In the genomic region with DNA sequence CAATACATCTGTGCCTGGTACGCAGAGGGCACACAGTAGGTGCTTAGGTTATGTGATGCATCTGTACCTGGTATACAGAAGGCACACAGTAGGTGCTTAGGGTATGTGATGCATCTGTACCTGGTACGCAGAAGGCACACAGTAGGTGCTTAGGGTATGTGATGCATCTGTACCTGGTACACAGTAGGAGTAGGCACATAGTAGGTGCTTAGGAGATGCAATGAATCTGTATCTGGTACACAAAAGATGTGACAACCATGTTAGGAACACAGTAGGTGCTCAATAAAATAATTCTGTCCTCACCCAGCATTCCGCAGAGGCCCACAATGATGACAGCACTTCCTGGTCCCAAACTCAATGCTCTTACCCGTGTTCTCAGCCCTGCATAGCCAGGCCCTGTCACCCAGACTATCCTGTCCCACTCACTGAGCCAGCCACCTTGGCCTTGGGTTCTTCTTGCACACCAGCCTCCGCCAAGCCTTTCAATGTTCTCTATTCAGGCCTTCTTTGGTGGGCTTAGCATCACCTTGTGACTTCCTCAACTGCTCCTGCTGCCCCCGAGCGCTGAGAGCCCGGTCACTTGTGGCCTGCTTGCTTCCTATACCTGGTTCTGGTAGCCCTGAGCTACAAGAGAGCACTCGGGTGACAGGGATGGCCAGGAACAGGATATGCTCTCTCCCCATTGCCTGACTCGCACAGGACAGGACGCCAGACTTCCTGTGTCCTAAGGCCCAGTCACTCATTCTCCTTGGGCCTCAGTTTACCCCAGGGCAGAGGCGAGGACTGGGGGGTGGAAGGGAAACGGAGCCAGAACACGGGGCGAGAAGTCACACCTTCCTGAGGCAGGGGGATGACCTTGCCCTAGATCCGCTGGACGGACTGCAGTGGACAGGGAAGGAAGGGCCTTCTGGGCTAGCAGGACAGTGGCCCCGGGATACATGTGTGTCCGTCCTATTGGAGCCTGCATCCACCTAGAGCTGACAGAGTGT, we compare ENCODE assay signal across 10 mouse cellular contexts. TPM values are rescaled to one million over a fixed set of nuclear protein-coding genes. Genes with fewer than 3 reads are reported as not detected.
DNase-seq lines count a peak whose midpoint lies in the region; ATAC-seq and TF ChIP-seq lines count a peak whose summit lies in the region.
"Had no signal": no experiment of that assay in that cellular context is flagged by ENCODE, and none has a peak within 500 bp of the region (broad histone marks: within the 10 kb centered on the region; RNA-seq: fewer than 3 reads in every experiment).

No protein-coding gene starts in this region.

- no peak for TF ChIP-seq EP300 in heart, adult 2 months (IDR thresholded peaks at IDR 0.05; ENCODE audit: insufficient read depth, low read depth, low read length)
- TF ChIP-seq EP300 in stomach, postnatal 0 days (optimal IDR thresholded peaks at IDR 0.05): no peak

- peaks cover 8% of the 10 kb centered on the region for H3K79me2 ChIP-seq in heart, adult 2 months (replicated peaks; ENCODE audit: control insufficient read depth, insufficient read depth, low read length)

- no peak for TF ChIP-seq POLR2A in heart, adult 2 months (IDR thresholded peaks at IDR 0.05; ENCODE audit: insufficient read depth, low read depth, low read length)

- no peak overlapping the region for H3K4me2 ChIP-seq in stomach, postnatal 0 days (replicated peaks; ENCODE audit: low read depth)

- H3K4me3 ChIP-seq in heart, adult 2 months: no peak overlapping the region
- peak overlapping the region; percentile 86 for H3K4me3 ChIP-seq in megakaryocyte, embryonic 14.5 days (replicated peaks)
- H3K4me3 ChIP-seq in limb, embryonic 10.5 days: no peak overlapping the region
- H3K4me3 ChIP-seq in stomach, postnatal 0 days (ENCODE audit: low read depth, low read length): no peak overlapping the region

- no peaks in the 10 kb centered on the region for H3K27me3 ChIP-seq in heart, adult 2 months (ENCODE audit: control insufficient read depth, insufficient read depth, low read length)
- H3K27me3 ChIP-seq in megakaryocyte, embryonic 14.5 days (replicated peaks): peaks cover 20% of the 10 kb centered on the region
- H3K27me3 ChIP-seq in limb, embryonic 10.5 days (ENCODE audit: low read depth, poor library complexity, severe bottlenecking): peaks cover 38% of the 10 kb centered on the region
- H3K27me3 ChIP-seq in stomach, postnatal 0 days (ENCODE audit: control insufficient read depth, insufficient read depth, low read length): no peaks in the 10 kb centered on the region

- intact Hi-C loops in heart, adult 2 months (cut with DNase I): loop anchor here (2.0 kb wide), 1 partner anchor 77 kb away; no protein-coding TSS in a partner anchor

- no peak for DNase-seq in heart, adult 2 months
- DNase-seq in heart, adult 8-10 months (ENCODE audit: low spot score): no peak
- DNase-seq in limb, embryonic 10.5 days (ENCODE audit: low spot score): no peak
- no peak for DNase-seq in stomach, postnatal 0 days (ENCODE audit: low spot score)
- DNase-seq in adrenal gland, postnatal 10 days: no peak
- no peak for DNase-seq in cerebellum, adult 8-10 months
- DNase-seq: cerebellum, postnatal 14 days; right cerebral cortex, postnatal 4 days had no signal

- no peak for TF ChIP-seq CTCF in heart, adult 2 months (IDR thresholded peaks at IDR 0.05)
- no peak for TF ChIP-seq CTCF in stomach, postnatal 0 days (IDR thresholded peaks at IDR 0.05; ENCODE audit: low read depth)

- H3K36me3 ChIP-seq in heart, adult 2 months (ENCODE audit: control insufficient read depth, insufficient read depth, low read length): no peaks in the 10 kb centered on the region
- H3K36me3 ChIP-seq in megakaryocyte, embryonic 14.5 days (replicated peaks; ENCODE audit: low read length): peaks cover 29% of the 10 kb centered on the region
- no peaks in the 10 kb centered on the region for H3K36me3 ChIP-seq in limb, embryonic 10.5 days
- H3K36me3 ChIP-seq in stomach, postnatal 0 days (ENCODE audit: control insufficient read depth, insufficient read depth, low read length): no peaks in the 10 kb centered on the region

- peak overlapping the region; percentile 88 for H3K27ac ChIP-seq in heart, adult 2 months
- H3K27ac ChIP-seq in limb, embryonic 10.5 days: peak overlapping the region; percentile 81; the same call in 1 of the 2 replicates
- H3K27ac ChIP-seq in stomach, postnatal 0 days (replicated peaks): peak overlapping the region; percentile 91

- H3K9me3 ChIP-seq in megakaryocyte, embryonic 14.5 days: no peaks in the 10 kb centered on the region
- no peaks in the 10 kb centered on the region for H3K9me3 ChIP-seq in limb, embryonic 10.5 days (replicated peaks)
- H3K9me3 ChIP-seq in stomach, postnatal 0 days (ENCODE audit: control insufficient read depth, low read length): no peaks in the 10 kb centered on the region

- peaks cover 45% of the 10 kb centered on the region for H3K4me1 ChIP-seq in heart, adult 2 months (ENCODE audit: control insufficient read depth, insufficient read depth, low read length)
- H3K4me1 ChIP-seq in megakaryocyte, embryonic 14.5 days: peaks cover 94% of the 10 kb centered on the region
- peaks cover 41% of the 10 kb centered on the region for H3K4me1 ChIP-seq in limb, embryonic 10.5 days
- no peaks in the 10 kb centered on the region for H3K4me1 ChIP-seq in stomach, postnatal 0 days (replicated peaks; ENCODE audit: control insufficient read depth, insufficient read depth)

- H3K9ac ChIP-seq in heart, adult 2 months (ENCODE audit: low read depth, low read length): peak overlapping the region; percentile 36
- H3K9ac ChIP-seq in stomach, postnatal 0 days (ENCODE audit: low read length): no peak overlapping the region

- WGBS in heart, adult 2 months: 57% methylated on average over 19 of the region's 19 CpGs
- 85% methylated on average over 19 of the region's 19 CpGs for WGBS in limb, embryonic 10.5 days
- 81% methylated on average over 19 of the region's 19 CpGs for WGBS in stomach, postnatal 0 days

- ATAC-seq in megakaryocyte, adult 5-6 weeks (ENCODE audit: poor library complexity, severe bottlenecking): no peak
- no peak for ATAC-seq in stomach, postnatal 0 days (ENCODE audit: low FRiP score, low TSS enrichment)

RNA-seq across cellular contexts. Expression of a gene that starts 52.6 kb away (rescaled TPM):
- total RNA-seq in heart, adult 2 months (2021): 1 to 10 TPM in 1 of 2 experiments, under 1 TPM in 1; 0.68 to 1.5 TPM
- 2.6 and 4.2 TPM in 2 replicates for polyA plus RNA-seq in heart, adult 2 months (2012; rRNA removed)
- total RNA-seq in heart, adult 8-10 months (2022): 1 to 10 TPM in 1 of 4 experiments, under 1 TPM in 3; 0.92 to 1.3 (median 0.93) TPM
- 1.6 and 3.5 TPM in 2 replicates for polyA plus RNA-seq in megakaryocyte, embryonic 14.5 days (2012; ENCODE audit: insufficient read depth, low replicate concordance)
- total RNA-seq in megakaryocyte, adult 5-6 weeks (2015): not detected in 2 replicates
- total RNA-seq in megakaryocyte, adult 5-6 weeks (2017): not detected in 2 replicates
- polyA plus RNA-seq in limb, embryonic 10.5 days (2016; fragmentation: Nextera tagmentation; extraction: Ambion mirVana): 0.33 and 0.59 TPM in 2 replicates
- 0.52 and 0.64 TPM in 2 replicates for polyA plus RNA-seq in stomach, postnatal 0 days (2015; fragmentation: Nextera tagmentation; extraction: Ambion mirVana)
- total RNA-seq in adrenal gland, postnatal 10 days (2021): 1 to 10 TPM; 1.1 to 1.5 TPM
